Comparison of ENCODE assay signal across 11 mouse cellular contexts in the genomic region with DNA sequence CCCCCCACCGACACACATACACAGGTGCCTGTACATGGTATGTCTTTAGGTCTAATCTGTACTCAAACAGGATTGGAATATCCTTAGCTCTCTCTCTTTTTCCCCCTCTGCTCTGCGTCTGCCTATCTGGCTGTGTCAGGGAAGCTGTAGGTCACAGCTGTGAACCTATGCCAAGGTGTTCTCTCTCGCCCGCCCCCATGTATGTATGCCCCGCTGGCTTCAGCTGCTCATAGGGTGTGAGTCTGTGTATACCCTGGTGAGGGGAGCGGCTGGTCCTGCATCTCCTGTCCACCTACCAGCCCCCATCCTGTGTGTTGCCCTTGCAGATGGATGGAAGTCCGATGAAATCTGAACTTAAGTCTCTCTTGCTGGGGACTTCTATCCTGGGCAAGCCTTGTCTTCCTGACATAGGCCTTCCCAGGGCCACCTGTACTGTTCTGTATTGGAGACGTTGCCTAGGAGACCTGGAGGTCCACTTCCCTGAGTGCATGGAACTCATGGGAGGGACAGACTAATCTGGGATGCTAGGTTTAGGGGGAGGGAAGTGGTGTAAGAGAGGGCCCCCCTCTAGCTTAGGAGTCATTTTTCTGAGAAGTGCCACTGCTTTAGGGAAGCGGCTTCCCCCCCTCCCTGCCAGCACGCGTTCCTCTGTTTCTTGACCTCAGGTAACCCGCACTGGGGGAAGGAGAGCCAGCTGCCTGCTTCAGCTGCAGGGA. TPM values are rescaled to one million over a fixed set of nuclear protein-coding genes. Genes with fewer than 3 reads are reported as not detected.
DNase-seq lines count a peak whose midpoint lies in the region; ATAC-seq and TF ChIP-seq lines count a peak whose summit lies in the region.
"Had no signal": no experiment of that assay in that cellular context is flagged by ENCODE, and none has a peak within 500 bp of the region (broad histone marks: within the 10 kb centered on the region; RNA-seq: fewer than 3 reads in every experiment).

No protein-coding gene starts in this region.

- H3K4me1 ChIP-seq in embryonic facial prominence, embryonic 14.5 days (ENCODE audit: control insufficient read depth, insufficient read depth, low read length) = peaks cover 44% of the 10 kb centered on the region
- H3K4me1 ChIP-seq in embryonic facial prominence, embryonic 10.5 days = peaks cover 86% of the 10 kb centered on the region
- peaks cover 59% of the 10 kb centered on the region for H3K4me1 ChIP-seq in kidney, adult 2 months (ENCODE audit: control insufficient read depth, insufficient read depth, low read length)

- H3K9ac ChIP-seq in embryonic facial prominence, embryonic 14.5 days (ENCODE audit: low read depth, low read length) = no peak overlapping the region

- 66% methylated on average over 12 of the region's 12 CpGs for WGBS in embryonic facial prominence, embryonic 14.5 days
- 65% methylated on average over 12 of the region's 12 CpGs for WGBS in embryonic facial prominence, embryonic 10.5 days
- 51% methylated on average over 12 of the region's 12 CpGs for WGBS in kidney, adult 2 months

- no peak overlapping the region for H3K4me2 ChIP-seq in embryonic facial prominence, embryonic 14.5 days (ENCODE audit: low read depth, low read length)

- no peak for TF ChIP-seq CTCF in kidney, adult 2 months (conservative IDR thresholded peaks at IDR 0.05; ENCODE audit: insufficient read depth, insufficient read length, low read depth, low read length)
- no peak for TF ChIP-seq CTCF in layer of hippocampus, adult 2 months (conservative IDR thresholded peaks at IDR 0.05)

- H3K27ac ChIP-seq in embryonic facial prominence, embryonic 14.5 days (replicated peaks; ENCODE audit: low read depth, low read length) = 0 out of 2 replicates have a peak overlapping the region, but pooled peaks have one; percentile 21
- no peak overlapping the region for H3K27ac ChIP-seq in embryonic facial prominence, embryonic 10.5 days (replicated peaks)
- H3K27ac ChIP-seq in kidney, adult 2 months (ENCODE audit: insufficient read depth, low read depth, low read length) = 0 out of 2 replicates have a peak overlapping the region, but pooled peaks have one; percentile 21
- no peak overlapping the region for H3K27ac ChIP-seq in layer of hippocampus, adult 2 months

- H3K9me3 ChIP-seq in embryonic facial prominence, embryonic 14.5 days (ENCODE audit: control insufficient read depth, low read length) = no peaks in the 10 kb centered on the region
- H3K9me3 ChIP-seq in embryonic facial prominence, embryonic 10.5 days = no peaks in the 10 kb centered on the region

- no peaks in the 10 kb centered on the region for H3K27me3 ChIP-seq in embryonic facial prominence, embryonic 14.5 days (replicated peaks; ENCODE audit: control insufficient read depth, insufficient read depth, low read length)
- H3K27me3 ChIP-seq in embryonic facial prominence, embryonic 10.5 days (replicated peaks; ENCODE audit: low read depth, poor library complexity, severe bottlenecking) = no peaks in the 10 kb centered on the region
- no peaks in the 10 kb centered on the region for H3K27me3 ChIP-seq in kidney, adult 2 months (replicated peaks; ENCODE audit: control insufficient read depth, insufficient read depth, low read length)

- H3K36me3 ChIP-seq in embryonic facial prominence, embryonic 14.5 days (ENCODE audit: control insufficient read depth, insufficient read depth, low read length) = peaks cover 32% of the 10 kb centered on the region
- H3K36me3 ChIP-seq in embryonic facial prominence, embryonic 10.5 days (replicated peaks) = peaks cover 58% of the 10 kb centered on the region
- no peaks in the 10 kb centered on the region for H3K36me3 ChIP-seq in kidney, adult 2 months (ENCODE audit: control insufficient read depth, insufficient read depth, low read length)

- no peak overlapping the region for H3K4me3 ChIP-seq in embryonic facial prominence, embryonic 14.5 days (ENCODE audit: low read depth, low read length)
- H3K4me3 ChIP-seq in embryonic facial prominence, embryonic 10.5 days = no peak overlapping the region
- no peak overlapping the region for H3K4me3 ChIP-seq in kidney, adult 2 months (ENCODE audit: insufficient read depth, low read depth, low read length)
- no peak overlapping the region for H3K4me3 ChIP-seq in layer of hippocampus, adult 2 months

- ATAC-seq in embryonic facial prominence, embryonic 14.5 days (ENCODE audit: low read depth) = no peak
- peak; percentile 17 to 34; a peak in 1 of 4 replicates for ATAC-seq in hematopoietic stem cell, adult 5-6 weeks (replicated peaks in 1 of 2; ENCODE audit: insufficient read depth in 1 of 2, low FRiP score in 2 of 2, low TSS enrichment in 1 of 2, low read depth in 1 of 2, poor library complexity in 2 of 2, severe bottlenecking in 2 of 2)

- TF ChIP-seq POLR2A in kidney, adult 2 months (IDR thresholded peaks at IDR 0.05; ENCODE audit: low read depth, low read length) = no peak

- DNase-seq in embryonic facial prominence, embryonic 14.5 days (ENCODE audit: low spot score) = peak; percentile 4
- DNase-seq in embryonic facial prominence, embryonic 10.5 days (ENCODE audit: low spot score) = no peak
- no peak for DNase-seq in kidney, adult 2 months
- no peak for DNase-seq in kidney, postnatal 14 days
- peak; percentile 19 for DNase-seq in CD4-positive helper T cell, adult 2 months (ENCODE audit: low read depth, low spot score)
- no peak for DNase-seq in layer of hippocampus, adult 2 months (ENCODE audit: low spot score in 2 of 2)
- DNase-seq in layer of hippocampus, postnatal 25 days (ENCODE audit: extremely low spot score in 1 of 2, low spot score in 1 of 2) = no peak
- DNase-seq: retina, postnatal 1 day had no signal

RNA-seq across cellular contexts. Expression of a gene that starts 21.8 kb away (rescaled TPM):
- polyA plus RNA-seq in embryonic facial prominence, embryonic 14.5 days (2014; fragmentation: Nextera tagmentation; extraction: Ambion mirVana) = 46.4 and 50.3 TPM in 2 replicates
- 34.0 and 35.6 TPM in 2 replicates for polyA plus RNA-seq in embryonic facial prominence, embryonic 10.5 days (2016; fragmentation: Nextera tagmentation; extraction: Ambion mirVana)
- polyA plus RNA-seq in kidney, adult 2 months (2012; rRNA removed) = 18.0 and 19.6 TPM in 2 replicates
- total RNA-seq in hematopoietic stem cell, adult 5-6 weeks (2017) = 5.2 and 6.5 TPM in 2 replicates
- total RNA-seq in layer of hippocampus, adult 2 months (2021) = 10 to 100 TPM; 15.4 to 19.0 TPM
- 10 to 100 TPM; 17.0 to 17.7 TPM for total RNA-seq in layer of hippocampus, postnatal 25 days (2021)

RNA-seq across cellular contexts. Expression of a gene that starts 33.4 kb away (rescaled TPM):
- polyA plus RNA-seq in embryonic facial prominence, embryonic 14.5 days (2014; fragmentation: Nextera tagmentation; extraction: Ambion mirVana) = 0.34 and 0.56 TPM in 2 replicates
- 0.25 TPM in 1 of 2 replicates, not detected in the other for polyA plus RNA-seq in embryonic facial prominence, embryonic 10.5 days (2016; fragmentation: Nextera tagmentation; extraction: Ambion mirVana)
- 0.34 and 0.57 TPM in 2 replicates for polyA plus RNA-seq in kidney, adult 2 months (2012; rRNA removed)
- total RNA-seq in hematopoietic stem cell, adult 5-6 weeks (2017) = not detected in 2 replicates
- 1 to 10 TPM; 1.3 to 2.0 TPM for total RNA-seq in layer of hippocampus, adult 2 months (2021)
- 1 to 10 TPM; 1.5 to 2.3 TPM for total RNA-seq in layer of hippocampus, postnatal 25 days (2021)
- total RNA-seq: adrenal gland, postnatal 36 days; gastrocnemius, postnatal 36 days had no signal

RNA-seq across cellular contexts. Expression of a gene that starts 41.8 kb away (rescaled TPM):
- 22.7 and 23.0 TPM in 2 replicates for polyA plus RNA-seq in embryonic facial prominence, embryonic 14.5 days (2014; fragmentation: Nextera tagmentation; extraction: Ambion mirVana)
- polyA plus RNA-seq in embryonic facial prominence, embryonic 10.5 days (2016; fragmentation: Nextera tagmentation; extraction: Ambion mirVana) = 65.1 and 69.1 TPM in 2 replicates
- polyA plus RNA-seq in kidney, adult 2 months (2012; rRNA removed) = 0.11 and 0.14 TPM in 2 replicates
- 27.3 and 30.6 TPM in 2 replicates for total RNA-seq in hematopoietic stem cell, adult 5-6 weeks (2017)
- total RNA-seq in layer of hippocampus, adult 2 months (2021) = under 1 TPM; 0.52 to 0.64 TPM
- under 1 TPM; 0.54 to 0.94 TPM for total RNA-seq in layer of hippocampus, postnatal 25 days (2021)

Comparison
In these comparisons a context has a peak if more than half of its experiments do, and no peak if none do; other contexts are left out.
1. DNase-seq: peak in embryonic facial prominence, embryonic 14.5 days (single experiment) and CD4-positive helper T cell, adult 2 months (single experiment); none in embryonic facial prominence, embryonic 10.5 days (single experiment), kidney, adult 2 months (single experiment), kidney, postnatal 14 days (single experiment), layer of hippocampus, adult 2 months (0 of 2) and layer of hippocampus, postnatal 25 days (0 of 2).
2. H3K27ac ChIP-seq: peak in embryonic facial prominence, embryonic 14.5 days (single experiment) and kidney, adult 2 months (single experiment); none in embryonic facial prominence, embryonic 10.5 days (single experiment) and layer of hippocampus, adult 2 months (single experiment).
3. RNA of a gene that starts 41.8 kb away (total RNA-seq): 27.3 to 30.6 TPM in hematopoietic stem cell, adult 5-6 weeks; 0.54 to 0.94 TPM in layer of hippocampus, postnatal 25 days and 0.52 to 0.64 TPM in layer of hippocampus, adult 2 months; every median in the first group is over 10 times any median in the second.